Mouse (Mus musculus): Measurements from ENCODE around the gene Dhrs1. TPM values are rescaled to one million over a fixed set of nuclear protein-coding genes. Genes with fewer than 3 reads are reported as not detected.
"Not testable (repeated sequence)": the region's sequence is repeated elsewhere in the genome, so short reads cannot be mapped to it uniquely, and the experiment has no call there.

The Dhrs1 gene
- polyA plus RNA-seq, 1 experiment = 122 TPM

GRCm38 (mm10) chr14:55762001-55762821 is 16.7 kb upstream of the Dhrs1 start:
- Histone ChIP-seq H3K4me3 (replicated peaks; ENCODE audit: insufficient read depth, low read depth, low read length) (peak overlapping the region; percentile 43), H3K27ac (ENCODE audit: insufficient read depth, low read length) (no peak overlapping the region), H3K4me1 (ENCODE audit: control insufficient read depth, insufficient read depth, low read length) (peaks cover 5% of the 10 kb centered on the region; the same call in 1 of the 2 replicates), H3K27me3 (ENCODE audit: control insufficient read depth, insufficient read depth, low read length) (no peaks in the 10 kb centered on the region)
- DNase-seq = peak; percentile 46 to 57
- no peak for TF ChIP-seq POLR2A (IDR thresholded peaks at IDR 0.05; ENCODE audit: borderline replicate concordance, insufficient read depth, low read length)
- peak; percentile 22; the same call in 1 of the 2 replicates for TF ChIP-seq CTCF (IDR thresholded peaks at IDR 0.05; ENCODE audit: borderline replicate concordance, insufficient read depth, low read depth, low read length)
- WGBS = 2% methylated on average over 77 of the region's 77 CpGs

DNA sequence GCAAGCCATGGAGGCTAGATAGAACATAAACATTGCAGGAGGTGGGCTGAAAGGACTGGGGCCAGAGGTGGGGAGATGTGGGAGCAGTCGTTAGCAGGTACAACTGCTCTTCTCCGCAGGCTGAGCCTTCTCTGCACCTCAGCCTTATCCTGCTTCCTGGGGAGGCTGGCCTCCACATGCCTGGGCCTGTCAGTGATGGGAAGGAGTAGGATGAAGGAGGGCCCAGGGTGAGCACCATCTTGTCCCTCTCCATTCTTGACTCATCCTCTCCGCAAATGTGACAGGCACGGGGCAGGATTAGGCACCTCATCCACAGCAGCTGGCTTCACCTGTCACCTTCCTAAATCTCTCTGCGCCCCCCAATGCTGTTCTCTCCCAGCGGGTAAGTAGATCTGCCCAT is 15.7 kb upstream of the Dhrs1 start, which contains the start of gene Ltb4r2:
Gene Ltb4r2, plus strand, starts transcription at position 266 of the 400 bp plus-strand sequence.
- Histone ChIP-seq H3K27ac (ENCODE audit: insufficient read depth, low read length) (no peak within 1 kb of the TSS), H3K4me1 (ENCODE audit: control insufficient read depth, insufficient read depth, low read length) (0 out of 2 replicates have a peak, but pooled peaks cover 2% of the 10 kb centered on the region), H3K27me3 (ENCODE audit: control insufficient read depth, insufficient read depth, low read length) (no peaks in the 10 kb centered on the region), H3K4me3 (replicated peaks; ENCODE audit: insufficient read depth, low read depth, low read length) (peak within 1 kb of the TSS; percentile 43)
- TF ChIP-seq CTCF (IDR thresholded peaks at IDR 0.05; ENCODE audit: borderline replicate concordance, insufficient read depth, low read depth, low read length) = no peak
- no peak for TF ChIP-seq POLR2A (IDR thresholded peaks at IDR 0.05; ENCODE audit: borderline replicate concordance, insufficient read depth, low read length)
- 91% methylated on average over 6 of the region's 6 CpGs for WGBS
- no peak for DNase-seq

GRCm38 (mm10) chr14:55760156-55760555 is 14.7 kb upstream of the Dhrs1 start:
- not testable (repeated sequence) for H3K27ac ChIP-seq (ENCODE audit: insufficient read depth, low read length); H3K27me3 ChIP-seq (ENCODE audit: control insufficient read depth, insufficient read depth, low read length); H3K4me3 ChIP-seq (replicated peaks; ENCODE audit: insufficient read depth, low read depth, low read length); H3K4me1 ChIP-seq (ENCODE audit: control insufficient read depth, insufficient read depth, low read length)
- peak; percentile 53 for TF ChIP-seq CTCF (IDR thresholded peaks at IDR 0.05; ENCODE audit: borderline replicate concordance, insufficient read depth, low read depth, low read length)
- 2% methylated on average over 6 of the region's 6 CpGs for WGBS
- peak; percentile 77 to 88 for DNase-seq

- TF ChIP-seq POLR2A (IDR thresholded peaks at IDR 0.05; ENCODE audit: borderline replicate concordance, insufficient read depth, low read length) (no peak), CTCF (IDR thresholded peaks at IDR 0.05; ENCODE audit: borderline replicate concordance, insufficient read depth, low read depth, low read length) (peak; percentile 53; the same call in 1 of the 2 replicates)
- Histone ChIP-seq H3K27me3 (ENCODE audit: control insufficient read depth, insufficient read depth, low read length) (no peaks in the 10 kb centered on the region), H3K4me1 (ENCODE audit: control insufficient read depth, insufficient read depth, low read length) (0 out of 2 replicates have a peak, but pooled peaks cover 2% of the 10 kb centered on the region), H3K27ac (ENCODE audit: insufficient read depth, low read length) (no peak within 1 kb of the TSS), H3K4me3 (replicated peaks; ENCODE audit: insufficient read depth, low read depth, low read length) (no peak within 1 kb of the TSS)
- DNase-seq = peak; percentile 36 to 39
- WGBS = 17% methylated on average over 8 of the region's 8 CpGs
Measured at GRCm38 (mm10) chr14:55758363-55758784, 12.9 kb upstream of the Dhrs1 start, which contains the start of gene Cideb. Cideb (minus strand) TSS chr14:55758458.

- H3K4me1 ChIP-seq (ENCODE audit: control insufficient read depth, insufficient read depth, low read length) = 0 out of 2 replicates have a peak, but pooled peaks cover 2% of the 10 kb centered on the region
- TF ChIP-seq POLR2A (IDR thresholded peaks at IDR 0.05; ENCODE audit: borderline replicate concordance, insufficient read depth, low read length) (no peak), CTCF (IDR thresholded peaks at IDR 0.05; ENCODE audit: borderline replicate concordance, insufficient read depth, low read depth, low read length) (no peak)
- H3K4me3 ChIP-seq (replicated peaks; ENCODE audit: insufficient read depth, low read depth, low read length) = no peak overlapping the region
- no peaks in the 10 kb centered on the region for H3K27me3 ChIP-seq (ENCODE audit: control insufficient read depth, insufficient read depth, low read length)
- DNase-seq = no peak
- 86% methylated on average over 6 of the region's 6 CpGs for WGBS
- no peak overlapping the region for H3K27ac ChIP-seq (ENCODE audit: insufficient read depth, low read length)
Measured at GRCm38 (mm10) chr14:55757566-55757965, 12.1 kb upstream of the Dhrs1 start.

DNA sequence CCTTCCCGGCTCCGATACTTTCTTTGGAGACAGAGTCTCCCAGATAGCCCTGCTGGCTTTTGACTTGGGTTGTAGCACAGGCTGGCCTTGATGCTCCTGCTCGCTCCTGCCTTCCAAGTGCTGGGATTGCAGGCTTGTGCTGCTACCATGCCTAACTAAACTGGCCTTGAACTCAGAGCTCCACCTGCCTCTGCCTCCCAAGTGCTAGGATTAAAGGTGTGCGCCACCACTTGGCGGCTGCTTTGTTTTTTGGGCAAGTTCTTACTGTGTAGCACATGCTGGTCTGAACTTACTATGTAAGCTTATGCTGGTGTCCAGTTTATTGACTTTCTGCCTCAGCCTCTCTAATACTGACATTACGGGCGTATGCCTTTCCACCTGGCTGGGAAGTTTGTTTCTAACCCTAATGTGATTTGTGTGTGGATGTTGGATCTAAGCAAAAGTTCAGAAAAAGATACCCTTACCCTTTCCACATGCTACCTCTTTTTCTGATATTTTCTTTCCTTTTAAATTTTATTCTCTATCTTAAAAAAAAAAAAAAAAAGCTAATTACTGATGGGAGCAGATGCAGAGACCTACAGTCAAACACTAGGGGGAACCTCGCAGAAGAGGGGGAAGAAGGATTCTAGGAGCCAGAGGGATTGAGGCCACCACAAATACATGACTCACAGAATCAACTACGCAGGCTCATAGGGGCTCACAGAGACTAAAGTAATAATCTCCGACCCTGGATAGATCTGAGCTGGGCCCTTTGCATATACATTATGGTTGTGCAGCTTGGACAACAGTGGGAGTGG is 1.8 kb upstream of the Dhrs1 start:
- TF ChIP-seq CTCF (IDR thresholded peaks at IDR 0.05; ENCODE audit: borderline replicate concordance, insufficient read depth, low read depth, low read length) (no peak), POLR2A (IDR thresholded peaks at IDR 0.05; ENCODE audit: borderline replicate concordance, insufficient read depth, low read length) (no peak)
- no peak for DNase-seq
- WGBS = 89% methylated on average over 10 of the region's 10 CpGs
- Histone ChIP-seq H3K4me3 (replicated peaks; ENCODE audit: insufficient read depth, low read depth, low read length) (no peak overlapping the region), H3K27ac (ENCODE audit: insufficient read depth, low read length) (no peak overlapping the region), H3K4me1 (ENCODE audit: control insufficient read depth, insufficient read depth, low read length) (0 out of 2 replicates have a peak, but pooled peaks cover 4% of the 10 kb centered on the region), H3K27me3 (ENCODE audit: control insufficient read depth, insufficient read depth, low read length) (no peaks in the 10 kb centered on the region)

DNA sequence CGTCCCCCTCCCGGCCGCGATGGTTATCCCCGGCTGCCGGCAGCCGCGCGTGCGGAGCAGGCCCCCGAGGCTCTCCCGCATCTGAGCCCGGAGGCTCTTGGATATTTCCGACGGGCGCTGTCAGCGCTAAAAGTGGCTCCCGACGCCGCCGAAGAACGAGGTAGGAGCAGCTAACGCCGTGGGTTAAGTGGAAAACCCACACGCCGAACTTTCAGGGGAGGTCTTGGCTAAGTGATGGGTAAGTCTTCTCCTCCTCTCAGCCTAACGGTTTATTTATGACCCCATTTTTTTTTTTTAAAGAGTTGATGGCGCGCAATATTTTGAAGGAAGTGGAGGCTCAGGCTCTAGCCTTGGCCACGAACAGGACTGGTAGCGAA is 359 bp upstream of the Dhrs1 start:
- TF ChIP-seq CTCF (IDR thresholded peaks at IDR 0.05; ENCODE audit: borderline replicate concordance, insufficient read depth, low read depth, low read length) = no peak
- no peak for TF ChIP-seq POLR2A (IDR thresholded peaks at IDR 0.05; ENCODE audit: borderline replicate concordance, insufficient read depth, low read length)
- DNase-seq = no peak
- Histone ChIP-seq H3K27me3 (ENCODE audit: control insufficient read depth, insufficient read depth, low read length) (no peaks in the 10 kb centered on the region), H3K27ac (ENCODE audit: insufficient read depth, low read length) (no peak overlapping the region), H3K4me3 (replicated peaks; ENCODE audit: insufficient read depth, low read depth, low read length) (peak overlapping the region; percentile 83), H3K4me1 (ENCODE audit: control insufficient read depth, insufficient read depth, low read length) (0 out of 2 replicates have a peak, but pooled peaks cover 4% of the 10 kb centered on the region)
- under 1% methylated on average over 31 of the region's 31 CpGs for WGBS
